Mouse (Mus musculus) adrenal gland, postnatal 36 days (tissue): Measurements from ENCODE around the gene Wbp1. TPM values are rescaled to one million over a fixed set of nuclear protein-coding genes. Genes with fewer than 3 reads are reported as not detected.

Experiments
- DNase-seq, 2 experiments: peaks; one replicate each; pipeline ENCODE4 v3.0.0; 2021; ENCODE audit warnings: mixed read lengths in 1 of 2
- total RNA-seq, 2 experiments: library from RNA; stranded (reverse); gene quantifications; 2 replicates each; pipeline ENCODE4 v1.2.3; 2021

The Wbp1 gene
- total RNA-seq, 2 experiments from 2014 or later, result 69.8 to 90.1 TPM

DNA sequence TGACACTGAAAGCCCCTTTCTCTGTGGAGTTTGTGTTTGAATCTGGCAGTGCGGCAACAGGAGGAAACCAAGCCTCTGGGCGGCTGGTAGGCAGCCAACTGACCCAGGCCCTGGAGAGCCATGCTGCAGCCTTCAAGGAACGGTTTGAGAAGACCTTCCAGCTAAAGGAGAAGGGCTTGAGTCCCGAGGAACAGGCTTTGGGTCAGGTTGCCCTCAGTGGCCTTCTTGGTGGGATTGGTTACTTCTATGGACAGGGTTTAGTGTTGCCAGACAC lies 4.3 kb downstream of the Wbp1 start:
- DNase-seq, result no peak

GRCm38 (mm10) chr6:83116373-83117164 lies 4.8 kb downstream of the Wbp1 start:
- no peak for DNase-seq

DNA sequence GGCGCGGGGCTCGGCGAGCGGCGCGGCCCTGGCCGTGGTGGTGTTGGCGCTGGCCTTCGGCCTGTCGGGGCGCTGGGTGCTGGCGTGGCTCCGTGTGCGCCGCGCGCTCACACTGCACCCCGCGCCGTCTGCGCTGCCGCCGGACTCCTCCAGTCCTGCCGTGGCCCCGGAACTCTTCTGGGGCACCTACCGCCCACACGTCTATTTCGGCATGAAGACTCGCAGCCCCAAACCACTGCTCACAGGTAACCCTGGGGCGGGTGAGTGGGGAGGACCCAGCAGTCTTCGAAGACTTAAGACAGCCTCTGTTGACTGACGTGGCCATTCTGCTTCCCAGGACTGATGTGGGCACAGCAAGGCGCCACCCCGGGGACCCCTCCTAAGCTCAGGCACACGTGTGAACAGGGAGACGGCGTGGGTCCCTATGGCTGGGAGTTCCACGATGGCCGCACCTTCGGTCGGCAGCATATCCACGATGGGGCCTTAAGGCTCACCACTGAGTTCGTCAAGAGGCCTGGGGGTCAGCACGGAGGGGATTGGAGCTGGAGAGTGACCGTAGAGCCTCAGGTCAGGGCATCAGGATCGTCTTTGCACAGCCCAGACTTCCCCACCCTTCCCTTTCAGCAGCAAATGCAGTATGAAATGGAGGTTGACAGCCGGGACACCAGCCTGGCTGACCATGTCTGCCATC lies 5.5 kb downstream of the Wbp1 start:
- DNase-seq, result peak in 1 of 2 experiments; percentile 23

GRCm38 (mm10) chr6:83115011-83115671 lies 6.2 kb downstream of the Wbp1 start, which contains the start of gene Mogs:
Gene Mogs, plus strand, starts transcription at chr6:83115496.
- DNase-seq, result peak; percentile 98 to 99

GRCm38 (mm10) chr6:83111510-83112136 lies 9.7 kb downstream of the Wbp1 start:
- no peak for DNase-seq

DNA sequence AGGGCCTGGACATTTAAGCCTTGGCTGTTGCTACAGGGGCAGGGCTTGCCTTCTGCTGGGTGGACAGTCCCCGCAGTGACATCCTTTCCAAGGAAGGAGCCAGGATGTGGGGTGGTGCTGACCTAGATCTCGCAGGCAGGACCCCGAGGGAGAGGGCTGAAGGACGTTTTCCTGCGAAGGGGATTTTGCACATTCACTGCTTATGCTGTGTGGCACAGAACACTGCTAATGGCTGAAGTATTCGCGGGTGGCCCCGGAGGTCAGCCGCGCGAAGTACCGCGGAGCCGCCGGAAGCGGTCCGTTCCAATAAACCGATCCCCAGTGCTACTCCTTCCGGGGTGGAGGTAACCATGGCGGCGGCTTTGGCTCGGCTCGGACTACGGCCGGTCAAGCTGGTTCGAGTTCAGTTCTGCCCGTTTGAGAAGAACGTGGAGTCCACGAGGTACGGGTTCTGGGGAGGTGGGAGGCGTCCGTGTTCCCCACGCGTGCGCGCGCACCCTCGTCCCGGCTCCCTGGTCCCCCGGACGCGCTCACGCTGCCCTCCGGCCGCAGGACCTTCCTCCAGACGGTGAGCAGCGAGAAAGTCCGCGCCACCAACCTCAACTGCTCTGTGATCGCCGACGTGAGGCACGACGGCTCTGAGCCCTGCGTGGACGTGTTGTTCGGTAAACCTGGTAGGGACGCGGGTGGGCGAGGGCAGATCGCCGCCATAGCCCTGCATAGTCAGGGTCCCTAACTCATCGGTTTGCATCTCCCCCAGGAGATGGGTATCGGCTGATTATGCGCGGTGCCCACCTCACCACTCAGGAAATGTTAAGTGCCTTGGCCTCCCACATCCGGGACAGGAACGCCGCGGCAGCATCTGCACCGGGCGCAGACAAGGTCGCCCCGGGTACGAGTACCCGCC lies 12.3 kb downstream of the Wbp1 start, which contains the start of gene Mrpl53:
TSS of gene Mrpl53 (plus strand) at position 279 of the 907 bp plus-strand sequence.
- peak; percentile 88 to 90 for DNase-seq

DNA sequence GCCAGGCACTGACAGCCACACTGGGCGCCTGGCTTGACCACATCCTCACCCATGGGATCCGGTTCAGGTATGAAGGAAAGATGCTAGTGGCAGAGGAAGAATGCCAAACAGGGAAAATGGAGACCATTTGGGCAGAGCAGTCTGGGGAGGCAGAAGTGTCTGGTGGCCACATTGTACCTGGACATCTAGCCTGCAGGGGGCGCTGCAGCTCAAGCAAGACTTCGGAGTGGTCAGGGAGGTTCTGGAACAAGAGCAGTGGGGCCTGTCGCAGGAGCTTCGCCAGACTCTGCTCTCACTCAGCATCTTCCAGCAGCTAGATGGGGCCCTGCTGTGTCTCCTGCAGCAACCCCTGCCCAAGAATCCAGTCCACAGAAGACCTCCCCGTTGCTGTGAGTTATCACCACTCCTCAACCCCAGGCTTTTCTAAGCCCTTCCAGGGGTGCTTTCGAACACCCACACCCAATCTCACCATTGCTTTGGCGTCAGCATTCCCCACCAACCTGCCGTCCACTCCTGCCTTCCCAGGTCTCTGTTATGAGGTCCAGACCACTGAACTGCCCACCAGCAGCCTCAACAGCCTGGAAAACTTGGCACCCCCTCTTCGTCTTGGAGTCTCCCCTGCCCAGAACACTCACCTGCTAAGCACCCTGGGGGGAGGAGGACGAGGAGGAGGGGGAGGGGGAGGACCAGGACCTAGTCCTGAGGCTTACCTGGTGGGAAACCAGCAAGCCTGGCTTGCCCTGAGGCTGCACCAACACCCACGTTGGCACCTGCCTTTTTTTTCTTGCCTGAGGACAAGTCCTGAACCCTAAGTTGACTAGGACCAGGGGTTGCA lies 13.6 kb downstream of the Wbp1 start:
- DNase-seq, result peak; percentile 87 to 89

GRCm38 (mm10) chr6:83104158-83104557 lies 17.2 kb downstream of the Wbp1 start:
- no peak for DNase-seq

DNA sequence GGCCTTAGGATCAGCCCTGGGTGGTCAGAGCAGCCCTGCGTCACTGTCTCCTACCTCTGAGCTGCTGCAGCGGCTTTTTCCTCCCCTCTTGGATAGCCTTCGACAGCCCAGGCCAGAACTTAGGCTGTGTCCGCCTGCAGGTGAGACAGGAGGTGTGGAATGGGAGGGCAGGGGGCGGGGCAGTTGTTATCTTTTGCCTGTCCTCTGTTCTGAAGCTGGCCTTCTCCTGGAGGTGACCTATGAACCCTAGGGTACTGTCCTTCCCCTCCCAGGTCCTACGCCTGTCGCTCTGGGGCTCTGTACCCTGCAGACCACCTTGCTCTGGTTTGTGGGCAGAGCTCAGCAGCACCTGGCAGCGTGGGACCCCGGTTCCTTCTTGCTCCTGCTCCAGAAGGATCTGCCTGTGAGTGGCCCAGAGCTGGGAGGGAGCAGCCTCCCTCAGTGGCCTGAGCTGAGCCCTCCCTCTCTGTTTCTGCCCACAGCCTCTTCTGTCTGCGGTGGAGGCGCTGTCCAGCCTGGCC lies 18.2 kb downstream of the Wbp1 start:
- DNase-seq, result no peak

DNA sequence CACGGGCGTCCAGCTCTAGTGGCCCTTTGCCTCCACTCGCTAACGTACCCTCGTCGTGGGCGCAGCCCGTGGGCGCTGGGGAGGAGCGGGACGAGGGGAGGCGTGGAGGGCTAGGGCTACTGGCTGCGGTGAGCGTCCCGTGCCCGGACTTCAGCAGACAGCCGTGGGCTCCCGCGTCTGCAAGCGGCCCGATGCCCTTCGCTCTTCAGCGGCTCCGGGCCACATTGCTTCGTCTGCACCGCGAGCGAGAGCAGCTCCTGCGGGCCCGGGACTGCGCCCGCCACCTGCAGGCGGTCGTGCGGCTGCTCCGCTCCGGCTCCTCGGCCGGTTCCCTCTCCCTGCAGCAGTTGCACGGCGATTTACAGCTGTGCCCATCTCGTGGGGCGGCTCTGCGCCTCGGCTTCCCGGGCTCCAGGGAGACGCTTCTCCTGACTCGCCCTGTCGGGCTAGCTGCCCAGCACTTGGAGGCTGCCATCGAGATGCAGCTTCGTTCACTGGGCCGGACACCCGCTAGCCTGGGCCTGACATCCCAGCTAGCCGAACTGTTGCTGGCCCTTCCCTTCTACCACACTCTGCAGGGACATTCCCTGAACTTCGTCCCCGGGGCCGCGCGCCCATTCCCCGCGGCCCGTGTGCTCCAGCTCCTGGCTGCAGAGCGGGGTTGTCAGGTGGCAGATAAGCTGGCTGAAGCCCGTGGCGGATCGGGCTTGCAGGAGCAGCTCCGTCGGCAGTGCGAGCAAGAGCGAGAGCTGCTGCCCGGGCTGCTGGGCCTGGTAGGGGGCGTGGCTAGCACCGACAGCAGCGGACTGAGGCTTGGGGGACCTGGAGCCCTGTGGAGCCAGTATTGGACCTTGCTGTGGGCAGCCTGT lies 19.4 kb downstream of the Wbp1 start:
- peak; percentile 80 to 88 for DNase-seq

- DNase-seq, result peak; percentile 92
These were observed 20.1 kb downstream of the Wbp1 start, which contains the start of the genes Ccdc142 and Gm42688 for GRCm38 (mm10) chr6:83101316-83101687. Gene Ccdc142, plus strand, starts transcription at chr6:83101601. Gene Gm42688, plus strand, starts transcription at chr6:83101617.

DNA sequence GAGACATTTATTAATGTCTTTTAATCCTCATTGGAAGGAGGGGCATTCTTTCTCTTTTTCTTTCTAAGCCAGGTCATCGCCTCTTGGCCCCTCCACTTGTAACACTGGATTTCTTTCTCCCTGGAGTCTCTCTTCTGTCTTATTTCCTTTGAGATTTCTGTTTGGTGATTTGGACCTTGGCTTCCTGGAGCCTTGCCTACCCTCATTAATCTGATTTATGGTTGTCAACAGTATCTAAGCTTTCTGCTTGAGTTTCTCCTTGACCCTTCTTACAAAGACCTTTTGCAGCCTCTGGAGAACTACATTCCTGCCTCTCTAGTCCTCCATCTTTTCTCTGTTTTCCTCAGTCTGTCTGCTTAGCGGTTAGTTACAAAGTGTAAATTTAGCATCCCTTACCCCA lies 22.9 kb downstream of the Wbp1 start:
- DNase-seq, result peak in 1 of 2 experiments; percentile 64

- peak in 1 of 2 experiments; percentile 49 for DNase-seq
These were observed 25.4 kb downstream of the Wbp1 start for GRCm38 (mm10) chr6:83095968-83096367.

DNA sequence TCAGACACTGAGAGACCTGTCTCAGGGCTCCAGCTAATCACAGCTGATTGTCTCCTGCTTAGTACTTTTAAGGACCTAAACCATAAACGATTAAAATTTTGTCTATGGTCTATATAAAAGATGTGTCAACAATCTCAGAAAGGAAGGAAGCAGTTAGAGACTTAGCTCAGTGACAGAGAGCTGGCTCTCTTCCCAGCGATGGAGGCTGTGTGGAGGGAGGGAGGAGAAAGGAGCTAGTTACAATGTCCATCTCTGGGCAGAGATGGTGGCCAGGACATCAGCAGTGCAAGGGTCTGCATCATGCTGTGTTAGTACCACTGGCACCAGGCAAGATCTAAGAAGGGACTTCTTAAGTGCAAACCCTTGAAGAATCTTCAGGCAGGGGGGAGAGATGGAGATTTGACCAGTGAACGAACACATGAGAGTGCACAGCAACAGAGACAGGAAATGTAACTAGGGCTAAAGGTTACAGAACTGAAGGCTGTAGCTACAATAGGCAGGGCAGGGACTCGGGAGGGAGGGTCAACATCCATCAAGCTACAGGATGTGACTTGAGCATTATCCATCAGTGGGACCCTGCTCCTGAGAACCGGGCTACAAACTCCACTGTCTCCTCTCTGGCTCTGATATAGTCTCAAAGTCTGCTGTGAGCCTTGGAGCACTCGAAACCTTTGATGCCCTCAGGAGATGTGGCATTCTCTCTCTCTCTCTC lies 28.8 kb downstream of the Wbp1 start:
- DNase-seq, result peak; percentile 59 to 75

- no peak for DNase-seq
These were observed 33.5 kb downstream of the Wbp1 start for GRCm38 (mm10) chr6:83087926-83088260.

GRCm38 (mm10) chr6:83087205-83087925 lies 34.0 kb downstream of the Wbp1 start:
- DNase-seq, result peak; percentile 73 to 78

DNA sequence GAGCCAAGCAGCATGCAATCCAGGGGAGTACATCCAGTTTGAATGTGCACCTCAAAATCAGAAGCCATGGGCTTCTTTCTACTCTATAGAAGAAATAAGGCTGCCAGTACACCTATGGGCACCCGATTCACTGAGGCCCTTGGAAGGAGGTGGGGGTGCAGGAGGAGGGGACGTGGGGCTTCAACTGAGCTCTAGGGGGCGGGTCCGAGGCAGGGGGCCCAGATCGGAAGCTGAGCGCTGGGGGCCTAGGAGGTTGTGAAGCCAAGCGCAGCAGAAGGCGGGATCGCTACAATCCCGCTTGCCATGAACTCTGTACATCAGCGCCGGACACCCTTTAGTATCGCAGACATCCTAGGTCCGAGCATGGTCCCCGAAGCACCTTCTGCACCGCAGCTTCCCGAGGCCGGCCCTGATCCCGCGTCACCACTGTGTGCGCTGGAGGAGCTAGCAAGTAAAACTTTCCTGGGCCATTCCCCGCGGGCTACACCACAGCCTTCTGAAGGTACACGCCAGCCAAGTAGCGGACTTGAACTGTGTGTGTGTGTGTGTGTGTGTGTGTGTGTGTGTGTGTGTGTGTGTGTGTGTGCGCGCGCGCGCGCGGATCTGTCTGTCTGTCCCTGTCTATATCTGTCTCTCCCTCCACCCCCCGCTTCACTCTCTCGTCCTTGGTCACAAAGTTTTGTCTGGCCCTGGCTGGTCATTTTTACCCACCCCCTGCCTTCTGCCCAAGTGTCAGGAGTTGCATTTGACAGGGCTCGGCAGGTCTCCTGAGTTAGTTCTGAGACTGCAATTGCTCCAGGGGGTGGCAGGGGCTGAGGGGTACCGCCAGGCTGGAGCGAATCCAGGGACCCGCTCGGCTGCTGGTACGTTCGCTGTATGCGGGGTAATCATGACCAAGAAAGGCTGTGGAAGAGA lies 35.0 kb downstream of the Wbp1 start, which contains the start of gene Lbx2:
TSS of gene Lbx2 (plus strand) at position 247 of the 915 bp plus-strand sequence.
- DNase-seq, result peak; percentile 57 to 66
